Mouse (Mus musculus) G1E (cell line): ENCODE measurements around the gene Fezf1. TPM values are rescaled to one million over a fixed set of nuclear protein-coding genes. Genes with fewer than 3 reads are reported as not detected.

Source experiments
- ATAC-seq: 2 replicates; pipeline ENCODE4 v1.8.0; 2016; ENCODE audit warnings: mild to moderate bottlenecking; ENCODE audit not compliant: insufficient number of reproducible peaks, poor library complexity, low FRiP score, severe bottlenecking; ENCODE audit errors: extremely low read depth
- DNase-seq: peaks from one replicate; pipeline ENCODE4 v3.0.0; 2012; ENCODE audit warnings: low spot score
- H3K27me3 ChIP-seq: 2 replicates; pipeline ENCODE4 v1.6.1; 2012; ENCODE audit warnings: mild to moderate bottlenecking, low read length, inconsistent platforms; ENCODE audit not compliant: insufficient read depth
- H3K36me3 ChIP-seq: replicated peaks from 2 replicates; pipeline ENCODE3; 2012; ENCODE audit warnings: mild to moderate bottlenecking, inconsistent platforms
- H3K4me1 ChIP-seq: 2 replicates; pipeline ENCODE4 v1.6.1; 2012; ENCODE audit warnings: low read depth, low read length, inconsistent platforms, mixed read lengths; ENCODE audit not compliant: insufficient read depth
- H3K4me3 ChIP-seq: 2 replicates; pipeline ENCODE4 v1.5.1; 2012; ENCODE audit warnings: low read depth, mild to moderate bottlenecking, inconsistent platforms, low read length, moderate library complexity, mixed read lengths
- H3K9me3 ChIP-seq: replicated peaks from 2 replicates; pipeline ENCODE4 v1.6.1; 2012; ENCODE audit warnings: inconsistent platforms
- CTCF ChIP-seq: IDR thresholded peaks from 2 replicates; pipeline ENCODE4 v1.5.1; 2012; ENCODE audit warnings: low read depth, low read length, inconsistent platforms, mixed read lengths
- GATA1 ChIP-seq: IDR thresholded peaks from 2 replicates; pipeline ENCODE4 v1.6.1; 2012; ENCODE audit warnings: borderline replicate concordance, low read length, inconsistent platforms, mixed read lengths
- GATA2 ChIP-seq: IDR thresholded peaks from 2 replicates; pipeline ENCODE4 v1.6.1; 2012; ENCODE audit warnings: low read depth, low read length, inconsistent platforms, borderline replicate concordance
- POLR2AphosphoS5 ChIP-seq: IDR thresholded peaks from 2 replicates; pipeline ENCODE4 v1.6.1; 2012; ENCODE audit warnings: low read depth, low read length, inconsistent platforms; ENCODE audit not compliant: insufficient replicate concordance
- TAL1 ChIP-seq: conservative IDR thresholded peaks from 2 replicates; pipeline ENCODE4 v1.6.1; 2012; ENCODE audit warnings: low read depth, low read length, inconsistent platforms, mixed read lengths
- polyA plus RNA-seq: library from polyadenylated mRNA; stranded (reverse); fragments of >175 nt; gene quantifications from 2 replicates; pipeline ENCODE4 v1.2.3, GENCODE M21; 2012
- total RNA-seq, 2 experiments: library from RNA; stranded (forward) in 1 of 2; stranded (reverse) in 1 of 2; fragments of 200-1000 nt in 1 of 2; fragments of >200 nt in 1 of 2; fragmentation: Nextera tagmentation in 1 of 2; gene quantifications; 2 replicates each; pipeline ENCODE4 v1.2.3; 2014 to 2017

Fezf1 gene
- total and polyA plus RNA-seq, 3 experiments: not detected

- no peaks in the 10 kb centered on the region for H3K36me3 ChIP-seq
- TF ChIP-seq CTCF (no peak), GATA2 (no peak), POLR2AphosphoS5 (no peak), GATA1 (no peak), TAL1 (no peak)
- no peak overlapping the region for H3K4me3 ChIP-seq
- DNase-seq: no peak
- ATAC-seq: no peak
- H3K27me3 ChIP-seq: no peaks in the 10 kb centered on the region
- no peaks in the 10 kb centered on the region for H3K9me3 ChIP-seq
- no peaks in the 10 kb centered on the region for H3K4me1 ChIP-seq
Measured at GRCm38 (mm10) chr6:23272542-23272941, 24.4 kb upstream of the Fezf1 start.

GRCm38 (mm10) chr6:23260738-23261050, 12.5 kb upstream of the Fezf1 start:
- no peak overlapping the region for H3K4me3 ChIP-seq
- ATAC-seq: no peak
- DNase-seq: no peak
- no peaks in the 10 kb centered on the region; the same call in 1 of the 2 replicates for H3K9me3 ChIP-seq
- H3K27me3 ChIP-seq: no peaks in the 10 kb centered on the region
- no peaks in the 10 kb centered on the region for H3K36me3 ChIP-seq
- H3K4me1 ChIP-seq: no peaks in the 10 kb centered on the region
- TF ChIP-seq TAL1: no peak
- no peak for TF ChIP-seq GATA1
- no peak for TF ChIP-seq GATA2
- TF ChIP-seq POLR2AphosphoS5: no peak
- no peak for TF ChIP-seq CTCF

- Histone ChIP-seq H3K36me3 (no peaks in the 10 kb centered on the region), H3K9me3 (no peaks in the 10 kb centered on the region; the same call in 1 of the 2 replicates), H3K4me3 (no peak overlapping the region), H3K4me1 (no peaks in the 10 kb centered on the region), H3K27me3 (no peaks in the 10 kb centered on the region)
- DNase-seq: no peak
- no peak for TF ChIP-seq POLR2AphosphoS5
- ATAC-seq: no peak
Measured at GRCm38 (mm10) chr6:23260016-23260737, 12.0 kb upstream of the Fezf1 start.

GRCm38 (mm10) chr6:23257981-23258380, 9.8 kb upstream of the Fezf1 start:
- peaks cover 4% of the 10 kb centered on the region for H3K9me3 ChIP-seq
- no peak for TF ChIP-seq GATA1
- no peak for TF ChIP-seq GATA2
- no peak for TF ChIP-seq TAL1
- no peak for TF ChIP-seq POLR2AphosphoS5
- TF ChIP-seq CTCF: no peak
- DNase-seq (no peak), ATAC-seq (no peak)
- H3K36me3 ChIP-seq: no peaks in the 10 kb centered on the region
- H3K27me3 ChIP-seq: peaks cover 6% of the 10 kb centered on the region; the same call in 1 of the 2 replicates
- no peaks in the 10 kb centered on the region for H3K4me1 ChIP-seq
- H3K4me3 ChIP-seq: no peak overlapping the region

- no peak overlapping the region for H3K4me3 ChIP-seq
- H3K4me1 ChIP-seq: no peaks in the 10 kb centered on the region
- no peaks in the 10 kb centered on the region for H3K36me3 ChIP-seq
- ATAC-seq: no peak
- TF ChIP-seq GATA1: no peak
- no peak for TF ChIP-seq POLR2AphosphoS5
- TF ChIP-seq GATA2: no peak
- TF ChIP-seq CTCF: no peak
- no peak for TF ChIP-seq TAL1
- peaks cover 4% of the 10 kb centered on the region for H3K9me3 ChIP-seq
- no peak for DNase-seq
- peaks cover 6% of the 10 kb centered on the region; the same call in 1 of the 2 replicates for H3K27me3 ChIP-seq
Measured at GRCm38 (mm10) chr6:23255161-23255560, 7.0 kb upstream of the Fezf1 start.

- TF ChIP-seq TAL1 (no peak), CTCF (no peak), GATA2 (no peak), GATA1 (no peak), POLR2AphosphoS5 (no peak)
- ATAC-seq: no peak
- no peak for DNase-seq
- H3K9me3 ChIP-seq: peaks cover 8% of the 10 kb centered on the region
- no peaks in the 10 kb centered on the region for H3K4me1 ChIP-seq
- H3K27me3 ChIP-seq: peaks cover 6% of the 10 kb centered on the region; the same call in 1 of the 2 replicates
- H3K36me3 ChIP-seq: no peaks in the 10 kb centered on the region
- no peak overlapping the region for H3K4me3 ChIP-seq
Measured at GRCm38 (mm10) chr6:23254644-23255043, 6.5 kb upstream of the Fezf1 start.
